Mouse (Mus musculus) lung, embryonic 15.5 days (tissue): ENCODE measurements around the gene I0C0044D17Rik. TPM values are rescaled to one million over a fixed set of nuclear protein-coding genes. Genes with fewer than 3 reads are reported as not detected.

Experiments
- ATAC-seq: fragments of 200-750 bp; cut with Nextera tagmentation; 2 replicates; pipeline ENCODE4 v1.8.0; 2017; ENCODE audit warnings: moderate number of reproducible peaks, borderline replicate concordance; ENCODE audit not compliant: low FRiP score, low TSS enrichment; ENCODE audit errors: extremely low read depth
- H3K27ac ChIP-seq: fragments of 300-500 bp; sonication (generic); 2 replicates; pipeline ENCODE4 v1.5.1; 2015; ENCODE audit warnings: moderate library complexity, mild to moderate bottlenecking, inconsistent platforms
- H3K27me3 ChIP-seq: fragments of 300-500 bp; sonication (generic); 2 replicates; pipeline ENCODE4 v1.6.1; 2015; ENCODE audit warnings: inconsistent platforms
- H3K36me3 ChIP-seq: fragments of 300-500 bp; sonication (generic); 2 replicates; pipeline ENCODE4 v1.6.1; 2015; ENCODE audit warnings: inconsistent platforms
- H3K4me1 ChIP-seq: fragments of 300-500 bp; sonication (generic); 2 replicates; pipeline ENCODE4 v1.6.1; 2015; ENCODE audit warnings: inconsistent platforms
- H3K4me2 ChIP-seq: fragments of 300-500 bp; sonication (generic); 2 replicates; pipeline ENCODE4 v1.6.1; 2015; ENCODE audit warnings: inconsistent platforms, mild to moderate bottlenecking, moderate library complexity
- H3K4me3 ChIP-seq: fragments of 300-500 bp; sonication (generic); 2 replicates; pipeline ENCODE4 v1.5.1; 2015; ENCODE audit warnings: mild to moderate bottlenecking, inconsistent platforms
- H3K9ac ChIP-seq: fragments of 300-500 bp; sonication (generic); 2 replicates; pipeline ENCODE4 v1.6.1; 2015; ENCODE audit warnings: inconsistent platforms
- H3K9me3 ChIP-seq: fragments of 300-500 bp; sonication (generic); 2 replicates; pipeline ENCODE4 v1.6.1; 2016; ENCODE audit warnings: inconsistent platforms
- WGBS: fragments of 180-500 bp; shearing (Covaris S2); methylation state at CpG from one replicate; pipeline ENCODE4 v1.1.7; 2015; 5-methylcytosine and 5-hydroxymethylcytosine counted together
- polyA plus RNA-seq: library from polyadenylated mRNA; unstranded; fragments of >200 nt; fragmentation: Nextera tagmentation; extraction: Ambion mirVana; gene quantifications from 2 replicates; pipeline ENCODE4 v1.2.1, GENCODE M21; 2015

I0C0044D17Rik gene
- polyA plus RNA-seq, 1 experiment from 2014 or later, result not detected

DNA sequence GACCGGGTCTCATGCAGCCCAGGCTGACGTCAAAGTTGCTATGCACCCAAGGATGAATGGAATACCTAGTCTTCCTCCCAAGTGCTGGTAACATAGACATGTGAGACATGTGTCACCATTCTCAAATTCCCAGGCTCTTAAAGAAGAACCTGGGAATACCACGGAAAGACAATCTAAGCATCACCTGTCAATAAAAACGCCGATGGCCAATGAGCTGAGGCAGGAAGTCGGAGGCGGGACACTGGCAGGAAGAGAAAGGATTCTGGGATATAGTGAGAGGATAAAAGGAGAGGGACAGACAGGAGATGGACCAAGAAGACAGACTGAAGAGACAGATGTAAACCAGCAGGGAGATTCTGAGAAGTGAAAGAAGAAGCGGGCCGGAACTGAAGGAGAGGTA, 30.2 kb downstream of the I0C0044D17Rik start:
- no peak for ATAC-seq
- no peaks in the 10 kb centered on the region for H3K36me3 ChIP-seq
- WGBS, result 88% methylated on average over 9 of the region's 9 CpGs
- H3K9me3 ChIP-seq, result no peaks in the 10 kb centered on the region
- peaks cover 66% of the 10 kb centered on the region for H3K4me1 ChIP-seq
- no peaks in the 10 kb centered on the region for H3K27me3 ChIP-seq
- no peak overlapping the region for H3K4me3 ChIP-seq
- H3K4me2 ChIP-seq, result no peak overlapping the region
- H3K9ac ChIP-seq, result no peak overlapping the region
- H3K27ac ChIP-seq, result no peak overlapping the region

DNA sequence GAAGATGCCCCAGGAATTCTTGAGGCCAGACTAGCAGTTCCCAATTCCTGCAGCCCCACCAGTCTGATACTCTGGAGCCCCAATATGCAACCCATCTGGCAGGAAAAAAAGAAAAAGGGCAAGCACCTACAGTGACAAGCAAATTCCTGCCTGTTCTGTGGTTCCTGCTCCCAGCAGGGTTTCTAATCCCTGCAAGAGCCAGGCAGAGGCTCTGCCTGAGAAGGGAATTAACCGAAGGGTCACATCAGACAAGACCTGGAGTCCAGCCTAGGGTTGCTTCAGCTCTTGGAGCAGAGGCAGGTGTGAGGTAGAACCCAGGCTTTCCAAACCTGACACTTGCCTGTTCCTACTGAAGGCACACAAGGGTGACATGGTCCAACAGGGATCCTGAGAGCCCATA, 32.9 kb downstream of the I0C0044D17Rik start:
- no peak overlapping the region for H3K9ac ChIP-seq
- H3K4me3 ChIP-seq, result no peak overlapping the region
- no peak overlapping the region for H3K4me2 ChIP-seq
- peaks cover 41% of the 10 kb centered on the region for H3K4me1 ChIP-seq
- H3K27me3 ChIP-seq, result no peaks in the 10 kb centered on the region
- H3K36me3 ChIP-seq, result no peaks in the 10 kb centered on the region
- no peaks in the 10 kb centered on the region for H3K9me3 ChIP-seq
- H3K27ac ChIP-seq, result peak overlapping the region; percentile 82; the same call in 1 of the 2 replicates
- 67% methylated on average over 1 of the region's 1 CpGs for WGBS
- no peak for ATAC-seq

GRCm38 (mm10) chr4:98789861-98790311, 33.8 kb downstream of the I0C0044D17Rik start:
- Histone ChIP-seq H3K9me3 (no peaks in the 10 kb centered on the region), H3K4me2 (peak overlapping the region; percentile 51), H3K4me1 (peaks cover 32% of the 10 kb centered on the region), H3K27me3 (no peaks in the 10 kb centered on the region), H3K9ac (no peak overlapping the region; the same call in 1 of the 2 replicates), H3K27ac (peak overlapping the region; percentile 82), H3K36me3 (peaks cover 2% of the 10 kb centered on the region; the same call in 1 of the 2 replicates), H3K4me3 (peak overlapping the region; percentile 6)
- WGBS, result under 1% methylated on average over 10 of the region's 10 CpGs
- peak; percentile 39; the same call in 1 of the 2 replicates for ATAC-seq

DNA sequence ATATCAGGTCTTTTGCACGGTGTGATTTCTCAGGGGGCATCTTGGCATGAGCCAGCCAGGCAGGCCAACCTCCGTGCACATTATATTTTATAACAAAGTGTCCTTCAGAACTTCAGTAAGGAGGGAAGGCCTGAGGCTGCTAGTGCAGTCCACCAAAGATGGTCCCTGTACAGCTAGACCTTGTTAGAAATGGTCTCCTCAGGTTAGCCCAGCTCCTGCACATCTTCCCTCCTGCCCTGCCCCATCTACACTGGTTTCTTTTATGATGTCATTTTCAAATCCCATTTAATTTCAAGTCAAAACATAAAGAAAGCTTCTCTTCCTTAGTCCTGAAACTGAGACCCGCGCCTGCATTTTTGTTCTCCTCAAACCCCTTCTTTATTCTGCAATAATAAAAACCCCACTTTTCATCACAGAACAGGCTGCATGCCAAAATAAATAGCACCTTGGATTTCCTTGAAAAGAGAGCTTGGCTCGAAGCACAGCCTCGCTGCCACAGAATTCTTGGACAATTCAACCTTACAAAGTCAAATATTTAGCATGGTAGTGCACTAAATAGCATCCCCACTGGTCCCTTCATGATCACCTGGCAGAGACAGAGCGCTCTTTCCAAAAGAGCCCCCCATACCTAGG, 34.4 kb downstream of the I0C0044D17Rik start:
- Histone ChIP-seq H3K36me3 (peaks cover 8% of the 10 kb centered on the region; the same call in 1 of the 2 replicates), H3K9me3 (no peaks in the 10 kb centered on the region), H3K4me3 (peak overlapping the region; percentile 6), H3K27ac (peak overlapping the region; percentile 82), H3K27me3 (no peaks in the 10 kb centered on the region), H3K9ac (no peak overlapping the region), H3K4me1 (peaks cover 28% of the 10 kb centered on the region), H3K4me2 (peak overlapping the region; percentile 51)
- 46% methylated on average over 7 of the region's 7 CpGs for WGBS
- ATAC-seq, result no peak; the same call in 1 of the 2 replicates

DNA sequence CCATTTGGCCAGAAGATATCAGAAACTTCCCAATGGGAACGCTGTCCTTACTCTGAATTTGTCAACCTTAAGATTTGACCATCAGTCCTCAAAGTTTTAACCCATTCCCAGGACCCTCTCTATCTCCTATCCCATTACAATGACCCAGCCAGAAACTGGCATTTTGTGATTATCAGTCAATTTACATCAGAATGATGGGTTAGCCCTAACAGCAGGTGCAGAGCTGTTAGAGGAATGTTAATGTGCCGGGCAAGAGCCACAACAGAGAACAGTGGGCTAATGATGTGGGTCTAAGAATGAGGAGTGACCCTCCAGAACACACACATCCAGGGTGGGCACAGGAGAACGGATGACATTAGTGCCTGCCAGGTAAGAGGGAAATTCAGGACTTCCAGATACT, 37.4 kb downstream of the I0C0044D17Rik start:
- H3K9me3 ChIP-seq, result no peaks in the 10 kb centered on the region
- no peak overlapping the region for H3K4me3 ChIP-seq
- H3K4me1 ChIP-seq, result peaks cover 28% of the 10 kb centered on the region
- no peak for ATAC-seq
- no peak overlapping the region for H3K9ac ChIP-seq
- no peaks in the 10 kb centered on the region for H3K27me3 ChIP-seq
- H3K4me2 ChIP-seq, result no peak overlapping the region
- H3K36me3 ChIP-seq, result peaks cover 8% of the 10 kb centered on the region; the same call in 1 of the 2 replicates
- whole genome bisulfite sequencing, result 53% methylated on average over 3 of the region's 3 CpGs
- no peak overlapping the region for H3K27ac ChIP-seq

DNA sequence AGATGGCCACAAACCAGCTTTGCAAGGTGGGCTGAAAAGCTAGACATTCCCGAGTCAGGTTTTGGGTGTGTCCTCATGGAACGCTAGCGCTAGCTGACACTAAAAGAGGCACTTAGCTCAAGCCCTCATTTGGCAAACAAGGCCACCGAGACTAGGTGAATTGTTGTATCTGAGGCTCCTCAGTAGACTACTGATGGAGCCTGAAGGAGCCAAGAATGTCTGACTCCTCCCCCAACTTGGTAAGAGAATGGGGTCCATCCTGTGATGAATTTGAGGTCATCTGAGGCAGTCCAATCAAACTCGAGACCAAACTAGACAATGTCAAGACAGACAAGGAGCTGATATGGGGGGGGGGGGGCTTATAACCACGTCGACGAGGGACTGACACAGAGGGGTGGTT, 37.8 kb downstream of the I0C0044D17Rik start:
- Histone ChIP-seq H3K4me3 (no peak overlapping the region), H3K36me3 (peaks cover 8% of the 10 kb centered on the region; the same call in 1 of the 2 replicates), H3K4me1 (peaks cover 24% of the 10 kb centered on the region), H3K27ac (no peak overlapping the region; the same call in 1 of the 2 replicates), H3K9me3 (no peaks in the 10 kb centered on the region), H3K9ac (no peak overlapping the region), H3K27me3 (no peaks in the 10 kb centered on the region), H3K4me2 (no peak overlapping the region)
- no peak for ATAC-seq
- 40% methylated on average over 8 of the region's 8 CpGs for WGBS

DNA sequence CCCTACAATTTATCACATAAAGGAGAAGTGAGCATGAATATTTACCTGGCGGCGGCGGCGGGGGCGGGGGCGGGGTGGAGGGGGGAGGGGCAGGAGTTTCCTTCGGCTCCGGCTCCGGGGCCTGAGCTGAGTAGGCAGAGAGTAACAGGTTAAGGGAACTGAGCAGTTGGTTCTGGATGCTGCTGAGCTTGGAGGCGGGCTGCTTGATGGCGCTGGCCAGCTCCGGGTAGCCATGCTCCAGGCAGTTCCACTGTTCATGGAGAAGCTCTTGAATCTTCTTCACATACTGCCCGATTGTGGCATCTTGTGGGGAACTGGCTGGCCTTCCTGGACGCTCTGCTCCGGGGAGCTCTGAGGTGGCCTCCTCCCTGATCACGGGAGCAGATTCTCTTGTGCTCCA, 45.4 kb downstream of the I0C0044D17Rik start:
- 28% methylated on average over 16 of the region's 16 CpGs for WGBS
- no peak for ATAC-seq
- Histone ChIP-seq H3K4me2 (no peak overlapping the region), H3K4me3 (no peak overlapping the region), H3K9me3 (no peaks in the 10 kb centered on the region), H3K27ac (no peak overlapping the region), H3K9ac (no peak overlapping the region), H3K36me3 (peaks cover 12% of the 10 kb centered on the region; the same call in 1 of the 2 replicates), H3K27me3 (no peaks in the 10 kb centered on the region), H3K4me1 (peaks cover 12% of the 10 kb centered on the region)

GRCm38 (mm10) chr4:98777464-98777863, 46.2 kb downstream of the I0C0044D17Rik start:
- Histone ChIP-seq H3K27me3 (no peaks in the 10 kb centered on the region), H3K9me3 (no peaks in the 10 kb centered on the region), H3K36me3 (peaks cover 15% of the 10 kb centered on the region; the same call in 1 of the 2 replicates), H3K4me2 (no peak overlapping the region), H3K9ac (no peak overlapping the region), H3K27ac (no peak overlapping the region), H3K4me3 (no peak overlapping the region), H3K4me1 (peaks cover 12% of the 10 kb centered on the region)
- WGBS, result 39% methylated on average over 6 of the region's 6 CpGs
- no peak for ATAC-seq

GRCm38 (mm10) chr4:98776721-98777427, 46.8 kb downstream of the I0C0044D17Rik start:
- Histone ChIP-seq H3K27ac (no peak overlapping the region), H3K9me3 (no peaks in the 10 kb centered on the region), H3K4me1 (peaks cover 12% of the 10 kb centered on the region), H3K36me3 (peaks cover 17% of the 10 kb centered on the region), H3K9ac (no peak overlapping the region), H3K4me3 (no peak overlapping the region), H3K4me2 (no peak overlapping the region), H3K27me3 (no peaks in the 10 kb centered on the region)
- no peak for ATAC-seq
- WGBS, result 84% methylated on average over 10 of the region's 10 CpGs

DNA sequence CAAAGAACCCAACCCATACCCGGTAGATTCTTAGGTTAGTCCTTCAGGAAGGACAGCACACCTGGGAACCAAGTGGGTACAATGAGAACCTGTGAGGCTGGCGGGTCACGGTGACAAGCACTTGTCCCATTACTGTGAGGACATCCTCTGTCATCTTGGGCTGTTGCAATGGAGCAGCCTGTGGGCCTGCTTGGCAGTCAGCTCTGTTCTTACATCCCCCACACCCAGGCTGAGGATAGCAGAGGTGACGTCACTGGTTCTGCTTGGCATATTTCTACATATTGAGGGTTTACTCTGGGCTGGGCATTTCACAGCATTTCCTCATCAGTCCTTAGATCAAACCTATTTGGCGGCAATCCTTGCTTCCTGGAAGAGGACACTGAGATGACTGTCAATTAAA, 49.9 kb downstream of the I0C0044D17Rik start:
- Histone ChIP-seq H3K4me3 (no peak overlapping the region), H3K36me3 (peaks cover 26% of the 10 kb centered on the region), H3K4me2 (no peak overlapping the region), H3K9me3 (no peaks in the 10 kb centered on the region), H3K4me1 (peaks cover 12% of the 10 kb centered on the region), H3K27me3 (no peaks in the 10 kb centered on the region), H3K9ac (no peak overlapping the region), H3K27ac (no peak overlapping the region)
- WGBS, result 86% methylated on average over 5 of the region's 5 CpGs
- no peak for ATAC-seq
